Mouse (Mus musculus): ENCODE measurements at regions not wholly inside any gene's neighbourhood (a gene's known extent, or its start where the extent isn't known, plus 50 kb on each side); places are given as distances from the start of the nearest gene placed in this dataset.
A peak's percentile ranks its signal among the peaks of the same experiment; 100 is the strongest.

DNA sequence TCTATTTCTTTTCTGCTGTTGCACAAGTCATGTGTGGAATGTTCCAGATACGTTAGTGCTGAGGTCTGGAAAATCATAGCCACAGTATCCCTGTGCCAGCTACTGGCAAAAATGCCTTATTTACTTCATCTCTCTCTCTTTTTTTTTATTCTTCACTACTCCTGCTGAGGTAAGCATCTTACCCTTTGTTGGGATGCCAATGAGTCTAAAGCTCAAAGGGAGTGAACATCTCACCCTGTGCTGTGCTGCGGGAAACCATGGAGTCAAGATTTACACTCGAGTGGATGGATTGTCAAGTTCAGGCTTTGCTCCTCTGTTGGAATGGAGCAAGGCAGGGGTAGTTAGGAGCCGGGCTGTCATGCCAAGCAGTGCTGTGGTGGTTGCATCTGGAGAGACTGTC lies 140.1 kb upstream of the Tmpo start:
- DNase-seq (ENCODE audit: low read depth in 1 of 2, low spot score in 2 of 2) = no peak

DNA sequence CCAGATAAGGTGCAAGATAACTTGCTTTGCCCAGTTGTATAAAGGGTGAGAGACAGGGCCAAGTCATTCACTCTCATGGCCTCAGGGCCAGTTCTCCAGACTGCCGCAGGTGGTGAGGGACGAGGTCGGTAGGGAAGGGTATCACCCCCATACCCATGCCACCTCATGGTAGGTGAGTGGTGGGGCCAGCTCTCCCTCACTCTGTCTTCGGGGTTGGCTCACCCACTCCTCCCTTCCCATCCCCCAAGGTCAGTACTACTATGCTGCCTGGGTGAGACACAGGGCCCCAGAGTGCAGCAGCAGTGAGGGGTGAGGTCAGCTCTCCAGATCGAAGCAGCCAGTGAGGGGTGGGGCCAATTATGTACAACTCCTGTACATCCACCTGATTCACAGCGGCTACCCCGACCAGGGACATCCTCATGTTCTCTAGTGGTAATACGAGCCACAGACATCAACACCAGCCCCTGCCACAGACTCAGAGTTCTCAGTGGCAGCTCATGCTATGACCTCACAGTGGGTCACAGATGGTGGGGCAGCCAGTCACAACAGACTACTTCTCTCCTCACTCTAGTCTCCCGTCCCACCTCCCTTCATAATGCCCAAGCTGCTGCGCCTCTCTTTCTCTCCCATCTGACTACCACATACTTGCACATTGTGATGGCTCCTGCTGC lies 138.5 kb upstream of the Tmpo start:
- DNase-seq (ENCODE audit: low read depth in 1 of 2, low spot score in 2 of 2) = no peak

DNA sequence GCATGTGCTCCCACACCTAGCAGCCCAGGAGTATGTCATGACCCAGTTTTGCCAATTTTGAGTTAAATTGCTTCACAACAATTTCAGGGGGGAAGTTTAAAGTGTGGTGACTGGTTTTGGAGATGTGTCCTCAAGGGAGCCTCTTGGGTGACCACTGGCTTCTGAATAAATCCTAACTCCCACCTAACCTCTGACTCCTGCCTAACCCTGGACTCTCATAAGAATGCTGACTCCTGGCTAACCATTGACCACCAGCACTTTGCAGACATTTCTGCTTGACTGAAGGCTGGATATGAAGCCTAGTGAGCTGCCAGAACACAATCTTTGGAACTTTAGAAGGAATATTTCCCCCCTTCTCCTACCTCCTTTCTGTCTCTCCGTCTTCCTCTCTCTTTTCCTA lies 133.3 kb upstream of the Tmpo start:
- no peak for DNase-seq (ENCODE audit: low read depth in 1 of 2, low spot score in 2 of 2)

DNA sequence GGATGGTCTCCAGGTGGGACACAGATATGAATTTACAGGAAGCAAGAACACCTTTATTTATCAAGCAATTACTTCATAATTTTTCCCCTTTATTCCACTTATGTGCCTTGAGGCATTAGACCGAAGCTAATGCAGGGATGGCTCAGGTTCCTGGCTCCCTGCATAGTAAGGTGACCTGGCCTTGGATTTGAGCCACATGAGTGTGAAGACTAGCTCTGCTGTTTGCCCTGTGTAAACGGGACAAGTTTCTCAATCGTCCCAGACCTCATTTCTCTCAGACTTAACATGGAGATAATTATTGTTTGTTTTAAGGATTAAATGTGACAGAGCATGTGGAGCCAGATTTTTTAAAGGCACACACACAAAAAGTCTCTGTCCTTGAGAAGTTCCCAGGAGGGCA lies 132.2 kb upstream of the Tmpo start:
- no peak for DNase-seq (ENCODE audit: low read depth in 1 of 2, low spot score in 2 of 2)

DNA sequence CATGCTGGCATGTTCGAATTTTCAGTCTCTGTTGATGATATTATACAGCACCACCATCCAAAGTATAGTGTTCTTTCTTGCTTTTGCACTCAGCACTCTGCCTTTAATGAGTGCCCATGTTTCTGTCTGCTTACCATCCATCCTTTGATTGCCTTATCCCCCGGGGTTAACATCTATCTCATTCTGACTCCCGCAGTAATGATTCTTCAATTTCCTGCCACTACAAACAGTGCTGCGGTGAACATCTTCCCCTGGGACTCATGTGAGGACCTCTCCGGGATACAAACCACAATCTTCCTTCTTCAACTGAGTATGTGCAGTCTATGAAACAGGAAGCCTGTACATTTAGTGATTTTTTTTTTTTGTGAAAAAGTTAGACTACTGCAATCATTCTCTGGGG lies 131.8 kb upstream of the Tmpo start:
- no peak for DNase-seq (ENCODE audit: low read depth in 1 of 2, low spot score in 2 of 2)

DNA sequence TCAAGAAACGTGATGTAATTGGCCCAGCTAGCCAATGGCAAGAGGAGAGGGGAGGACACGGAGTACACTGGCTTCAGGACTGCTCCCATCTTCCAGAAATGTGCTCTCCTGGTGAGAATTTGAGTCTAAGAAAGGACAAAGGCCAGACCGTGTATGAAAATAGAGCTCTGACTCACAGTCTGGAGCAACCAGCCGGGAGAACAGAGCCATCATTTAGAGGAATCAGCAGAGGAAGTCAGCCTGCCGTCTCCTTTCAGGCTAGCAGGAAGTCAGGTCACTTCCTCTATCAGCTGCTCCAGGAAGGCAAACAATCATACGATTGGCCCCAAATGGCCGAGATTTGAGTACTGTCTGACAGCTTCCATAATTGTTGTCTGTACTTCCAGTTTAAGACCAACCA lies 119.0 kb upstream of the Tmpo start:
- DNase-seq (ENCODE audit: low read depth in 1 of 2, low spot score in 2 of 2) = no peak

DNA sequence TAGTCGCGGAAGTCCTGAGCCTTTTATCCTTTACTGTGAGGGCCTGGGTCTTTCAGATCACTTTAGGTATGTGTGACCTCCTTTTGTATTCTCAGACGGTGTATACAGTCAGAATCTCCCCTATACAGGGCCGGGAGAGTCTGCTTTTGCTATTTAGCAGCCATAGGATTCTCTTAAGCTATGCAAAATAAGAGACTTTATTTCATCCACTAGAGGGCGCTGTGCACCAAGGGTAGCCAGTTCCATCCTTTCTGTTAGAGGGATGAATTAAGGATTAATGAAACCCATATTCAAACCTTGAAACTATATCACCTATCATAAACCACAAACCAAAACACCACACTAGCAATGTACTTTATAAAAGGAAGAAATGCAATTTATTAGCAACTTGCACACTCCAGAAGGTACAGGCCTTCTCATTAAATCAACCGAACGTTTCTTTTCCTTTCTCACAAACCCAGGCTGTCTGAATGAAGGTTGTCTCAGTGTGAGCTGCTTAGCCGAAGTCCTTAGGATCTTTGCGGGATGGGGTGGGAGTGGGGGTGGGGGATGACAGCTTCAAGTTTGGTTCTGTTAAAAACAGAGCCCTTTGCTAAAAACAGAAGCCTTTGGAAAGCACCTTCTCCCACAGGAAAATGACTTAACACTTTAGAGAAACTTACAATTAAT lies 116.8 kb upstream of the Tmpo start:
- no peak for DNase-seq (ENCODE audit: low read depth in 1 of 2, low spot score in 2 of 2)

DNA sequence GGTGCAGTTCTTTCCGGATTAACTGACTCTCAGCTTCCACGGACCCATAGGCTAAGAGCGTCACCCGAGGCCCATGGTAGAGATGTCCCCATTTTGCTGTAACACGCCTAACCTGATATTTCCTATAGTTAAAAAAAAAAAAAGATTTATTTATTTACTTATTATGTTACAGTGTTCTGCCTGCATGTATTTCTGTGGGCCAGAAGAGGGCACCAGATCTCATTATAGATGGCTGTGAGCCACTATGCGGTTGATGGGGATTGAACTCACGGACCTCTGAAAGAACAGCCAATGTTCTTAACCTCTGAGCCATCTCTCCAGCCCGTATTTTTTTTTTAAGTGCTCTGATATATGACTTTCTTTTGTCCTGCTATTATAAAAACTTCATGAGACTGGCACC lies 114.2 kb upstream of the Tmpo start:
- DNase-seq (ENCODE audit: low read depth in 1 of 2, low spot score in 2 of 2) = no peak

DNA sequence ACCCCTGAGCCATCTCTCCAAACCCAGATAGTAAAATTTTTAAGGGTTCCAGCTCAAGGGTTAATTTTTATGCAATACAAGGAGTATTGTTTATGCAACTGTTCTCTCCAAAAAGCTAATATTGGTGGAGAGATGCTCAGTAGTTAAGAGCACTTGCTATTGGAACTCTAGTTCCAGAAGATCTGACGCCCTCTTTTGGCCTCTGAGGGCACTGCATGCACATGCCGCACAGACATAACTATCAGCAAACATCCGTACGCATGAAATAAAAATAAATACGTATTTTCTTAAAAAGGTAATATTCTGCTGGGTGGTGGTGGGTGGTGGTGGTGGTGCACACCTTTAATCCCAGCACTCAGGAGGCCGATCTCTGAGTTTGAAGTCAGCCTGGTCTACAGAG lies 112.1 kb upstream of the Tmpo start:
- no peak for DNase-seq (ENCODE audit: low read depth in 1 of 2, low spot score in 2 of 2)

DNA sequence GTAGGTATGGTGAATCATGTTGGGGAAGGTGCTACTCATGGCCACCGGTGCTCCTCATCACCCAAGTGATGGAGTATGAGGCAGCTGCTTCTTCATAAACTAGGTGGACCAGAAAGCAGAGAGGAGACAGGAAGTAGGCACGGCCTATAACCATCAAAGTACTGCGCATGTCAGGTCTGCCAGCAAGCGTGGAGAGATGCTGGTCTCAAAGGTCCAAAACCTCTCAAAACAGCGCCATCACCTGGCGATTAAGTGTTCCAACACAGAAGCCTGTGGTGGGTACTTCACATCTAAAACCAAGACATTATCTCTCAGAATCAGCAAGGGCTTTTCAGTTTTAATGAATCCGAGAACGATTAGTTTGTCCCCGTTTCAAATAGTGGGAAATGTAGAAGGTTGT lies 103.1 kb upstream of the Tmpo start:
- DNase-seq (ENCODE audit: low read depth in 1 of 2, low spot score in 2 of 2) = no peak

DNA sequence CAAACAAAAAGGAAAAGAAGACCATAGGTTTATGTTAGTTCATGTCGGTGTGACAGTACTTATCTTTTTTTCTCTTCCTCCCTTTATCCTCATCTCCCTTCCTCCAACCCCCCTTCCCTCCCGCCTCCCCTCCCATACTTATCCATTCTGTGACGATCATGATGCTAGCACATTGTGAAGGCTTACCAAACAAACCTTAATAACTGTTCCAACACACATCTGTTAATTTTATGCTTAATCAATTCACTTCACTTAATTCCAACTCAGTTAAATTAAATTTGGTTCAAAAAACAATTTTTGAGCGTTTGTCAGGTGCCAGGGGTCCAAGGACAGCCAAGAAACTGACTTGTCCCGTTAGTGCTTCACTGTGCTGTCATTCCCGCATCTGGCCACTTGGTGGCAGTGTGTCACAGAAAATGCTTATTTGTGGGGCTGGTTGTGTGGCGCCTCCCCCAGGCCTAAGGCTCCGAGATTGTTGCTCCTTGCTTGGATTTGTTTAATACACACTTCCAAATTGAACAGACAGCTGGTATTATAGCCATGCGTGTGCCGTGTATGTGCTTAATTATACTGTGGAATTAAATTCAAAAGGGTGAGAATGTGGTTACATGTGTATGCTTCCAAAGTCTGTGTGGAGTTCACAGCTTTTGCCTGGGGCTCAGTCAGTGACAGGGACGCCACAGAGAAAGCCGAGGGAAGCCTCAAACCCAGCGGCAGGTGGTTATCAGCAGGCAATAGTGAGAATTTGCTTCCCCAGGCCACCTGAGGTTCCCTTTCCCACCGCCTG lies 90.0 kb upstream of the Tmpo start:
- DNase-seq (ENCODE audit: low read depth in 1 of 2, low spot score in 2 of 2) = peak; percentile 56 to 78

DNA sequence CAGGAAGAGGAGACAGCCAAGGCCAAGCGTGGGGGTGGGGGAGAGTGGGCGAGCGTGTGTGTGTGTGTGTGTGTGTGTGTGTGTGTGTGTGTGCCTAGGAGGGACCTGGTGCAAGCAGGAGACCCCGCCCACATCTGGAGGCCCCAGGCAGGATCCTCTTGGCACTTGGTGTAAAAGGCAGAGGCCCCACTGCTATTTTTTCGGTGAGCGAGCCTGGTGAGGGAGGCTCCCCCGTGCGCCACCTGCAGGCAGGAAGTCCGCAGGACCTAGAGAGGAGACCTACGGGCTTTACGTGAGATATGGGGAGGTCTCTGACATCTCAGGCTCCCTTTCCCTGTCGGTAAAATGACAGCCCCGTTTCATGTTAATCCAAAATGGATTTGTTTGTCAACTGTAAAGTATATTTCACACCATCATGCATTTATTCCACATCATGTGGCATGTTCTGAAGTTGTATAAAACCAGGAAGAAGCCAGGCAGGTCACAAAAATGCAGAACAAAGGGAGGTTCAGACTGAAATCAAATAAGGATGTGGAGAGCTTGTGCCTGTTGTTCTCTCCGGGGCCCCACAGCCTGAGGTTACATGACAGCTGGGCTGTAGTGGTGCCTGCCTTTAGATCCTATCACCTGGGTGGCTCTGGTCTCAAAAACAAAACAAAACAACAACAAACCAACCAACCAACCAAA lies 89.3 kb upstream of the Tmpo start:
- peak; percentile 45 to 56 for DNase-seq (ENCODE audit: low read depth in 1 of 2, low spot score in 2 of 2)

DNA sequence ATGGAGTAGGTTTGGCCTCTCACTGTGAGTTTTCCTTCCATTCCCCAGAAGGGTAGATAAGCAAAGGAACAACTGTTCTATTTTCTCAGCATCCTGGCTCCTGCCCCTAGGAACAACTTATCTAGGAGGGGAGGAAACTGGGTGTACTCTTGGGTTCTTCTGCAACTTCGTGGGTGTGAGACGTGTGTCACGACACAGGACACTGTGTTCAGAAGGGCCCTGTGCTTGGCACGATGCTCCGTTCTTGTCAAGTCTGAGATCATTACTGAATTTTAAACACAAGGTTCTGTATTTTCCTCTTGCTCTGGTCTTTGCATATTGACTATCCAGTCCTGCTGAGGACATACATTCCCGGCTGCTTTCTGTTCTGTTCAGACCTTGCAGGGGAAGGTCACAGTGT lies 86.8 kb upstream of the Tmpo start:
- DNase-seq (ENCODE audit: low read depth in 1 of 2, low spot score in 2 of 2) = no peak

DNA sequence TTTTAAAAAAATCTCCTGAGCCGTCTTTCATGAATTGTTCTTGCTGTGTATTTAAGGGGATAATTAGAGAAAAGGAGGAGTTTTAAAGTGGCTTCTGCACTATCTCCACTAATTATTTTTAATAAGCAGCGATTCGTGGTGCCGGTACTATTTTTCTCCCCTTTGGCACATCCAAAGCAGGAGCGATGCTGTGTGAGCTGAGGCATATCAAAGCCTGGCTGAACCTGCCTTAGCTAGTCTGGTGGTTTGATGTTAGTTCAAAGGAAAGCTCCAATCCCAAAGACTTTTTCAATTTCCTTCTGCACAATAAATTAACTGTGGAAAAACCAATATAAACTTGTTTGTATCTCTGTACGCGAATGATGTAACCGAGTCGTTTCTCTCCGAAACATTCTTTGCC lies 79.3 kb upstream of the Tmpo start:
- no peak for DNase-seq (ENCODE audit: low read depth in 1 of 2, low spot score in 2 of 2)

DNA sequence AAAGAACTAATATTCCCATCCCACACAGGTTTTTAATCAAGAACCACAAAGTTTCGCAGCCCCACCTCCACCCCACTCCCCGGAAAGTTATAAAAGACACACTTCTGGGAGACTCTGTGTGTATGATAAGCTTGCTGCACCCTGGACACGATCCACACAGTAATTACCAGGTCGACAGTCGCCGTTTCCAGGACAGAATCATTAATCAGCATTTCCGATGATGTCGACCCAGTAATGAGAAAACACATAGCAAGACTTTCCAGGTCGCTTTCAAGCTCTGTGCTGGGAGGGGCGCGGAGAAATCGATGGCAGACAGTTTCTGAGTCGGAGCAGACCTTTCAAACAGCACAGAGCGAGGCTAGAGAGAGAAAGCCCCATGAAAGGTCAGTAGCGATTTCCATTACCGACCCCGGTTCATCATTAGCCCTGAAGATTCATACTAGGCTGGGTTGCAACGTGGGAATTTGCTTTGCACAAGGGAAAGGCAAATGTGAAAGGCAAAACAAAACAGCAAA lies 68.6 kb upstream of the Tmpo start:
- DNase-seq (ENCODE audit: low read depth in 1 of 2, low spot score in 2 of 2) = no peak

DNA sequence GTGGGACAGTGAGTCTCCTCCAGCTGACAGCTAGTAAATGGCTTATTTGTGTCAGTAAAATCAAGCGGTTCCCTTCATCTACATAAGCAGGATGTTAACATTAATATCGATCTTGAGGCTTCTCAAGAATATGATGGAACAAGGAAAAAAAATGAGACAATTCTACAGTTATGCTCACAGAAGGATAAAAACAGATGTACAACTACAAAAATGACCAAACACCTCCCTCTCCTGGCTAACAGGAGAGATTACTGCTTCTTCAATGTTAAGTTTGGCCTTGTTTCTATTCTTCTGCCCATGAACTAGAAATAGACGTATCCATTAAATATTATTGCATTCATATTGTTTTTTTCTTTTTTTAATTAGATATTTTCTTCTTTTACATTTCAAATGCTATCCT lies 63.2 kb upstream of the Tmpo start:
- DNase-seq (ENCODE audit: low read depth in 1 of 2, low spot score in 2 of 2) = no peak

DNA sequence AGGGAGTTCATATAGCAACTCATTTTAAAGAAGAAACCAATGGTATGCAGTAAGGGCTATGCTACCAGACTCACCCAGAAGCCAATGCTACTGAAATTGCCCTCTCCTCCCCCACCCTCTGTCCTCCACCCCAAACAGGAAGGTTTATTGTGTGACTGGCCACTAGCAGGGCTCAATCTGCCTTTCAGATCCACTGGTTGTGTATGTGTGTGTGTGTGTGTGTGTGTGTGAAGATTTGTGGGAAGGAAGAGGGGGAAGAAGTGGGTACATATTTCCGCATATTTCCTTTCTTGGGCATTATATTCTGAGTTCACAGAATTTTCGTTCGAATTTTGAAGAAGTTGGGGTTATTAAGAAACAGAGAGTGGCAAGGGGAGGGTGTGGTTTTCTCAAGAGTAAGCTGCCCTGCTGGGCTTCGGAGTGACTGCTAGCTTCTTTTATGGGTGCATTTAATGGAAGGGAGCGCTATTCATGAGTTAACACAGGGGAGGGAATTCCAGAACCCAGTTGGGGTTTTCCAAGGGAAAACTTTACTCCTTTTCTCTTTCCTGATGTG lies 61.5 kb upstream of the Tmpo start:
- peak in 1 of 2 experiments; percentile 34 for DNase-seq (ENCODE audit: low read depth in 1 of 2, low spot score in 2 of 2)

DNA sequence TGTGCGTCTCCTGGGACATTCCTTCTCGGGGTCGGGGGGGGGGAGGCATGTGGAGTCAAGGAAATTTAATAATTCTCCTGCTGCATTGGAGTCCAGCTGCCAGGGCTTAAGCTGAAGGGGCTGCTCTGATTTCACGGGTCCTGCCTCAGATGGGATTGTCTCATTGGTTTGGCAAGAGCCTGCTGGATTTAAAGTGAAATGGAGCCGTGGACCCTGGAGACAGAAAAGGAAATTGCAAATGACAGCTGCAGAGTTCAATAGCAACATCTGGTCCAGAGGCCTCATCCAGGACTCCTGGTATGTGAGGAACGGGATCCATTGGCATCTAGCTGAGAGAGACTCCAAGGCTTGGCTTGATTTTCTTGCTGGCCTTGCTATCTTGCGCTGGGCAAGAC lies 60.5 kb upstream of the Tmpo start:
- DNase-seq (ENCODE audit: low read depth in 1 of 2, low spot score in 2 of 2) = no peak

DNA sequence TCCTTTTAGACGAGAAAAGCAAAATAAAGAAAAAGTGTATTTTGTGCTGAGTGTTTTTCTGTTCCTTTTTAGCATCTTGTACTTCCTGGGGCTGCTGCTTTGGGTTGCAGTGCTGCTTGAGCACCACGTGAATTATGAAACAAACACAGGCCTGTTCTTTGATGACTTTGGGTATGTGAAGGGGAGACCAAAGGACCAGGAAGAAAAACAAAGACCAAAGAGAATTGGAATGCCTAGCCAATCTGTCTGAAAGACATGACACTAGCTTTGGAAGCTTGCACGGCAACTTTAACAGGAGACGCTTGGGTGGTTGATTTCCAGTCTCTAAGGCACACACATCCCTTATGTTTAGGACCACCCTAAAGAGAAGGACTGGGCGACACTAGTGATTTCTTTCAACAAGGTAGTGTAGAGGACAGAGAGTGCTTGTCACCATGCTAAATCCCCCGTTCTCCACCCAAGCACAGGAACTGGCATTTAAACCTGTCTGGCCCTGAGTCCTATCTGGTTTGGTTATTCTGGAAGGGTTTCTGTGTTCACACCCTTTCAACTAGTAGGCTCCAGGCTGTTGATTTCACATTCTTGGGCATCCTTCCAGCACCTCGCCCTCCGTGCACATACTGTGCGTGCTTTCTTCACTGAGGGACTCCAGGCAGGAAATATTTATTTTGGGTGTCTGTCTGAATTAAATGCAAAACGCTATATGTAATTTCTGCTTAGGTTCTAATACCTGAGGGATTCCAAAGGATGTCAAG lies 59.9 kb upstream of the Tmpo start:
- no peak for DNase-seq (ENCODE audit: low read depth in 1 of 2, low spot score in 2 of 2)

DNA sequence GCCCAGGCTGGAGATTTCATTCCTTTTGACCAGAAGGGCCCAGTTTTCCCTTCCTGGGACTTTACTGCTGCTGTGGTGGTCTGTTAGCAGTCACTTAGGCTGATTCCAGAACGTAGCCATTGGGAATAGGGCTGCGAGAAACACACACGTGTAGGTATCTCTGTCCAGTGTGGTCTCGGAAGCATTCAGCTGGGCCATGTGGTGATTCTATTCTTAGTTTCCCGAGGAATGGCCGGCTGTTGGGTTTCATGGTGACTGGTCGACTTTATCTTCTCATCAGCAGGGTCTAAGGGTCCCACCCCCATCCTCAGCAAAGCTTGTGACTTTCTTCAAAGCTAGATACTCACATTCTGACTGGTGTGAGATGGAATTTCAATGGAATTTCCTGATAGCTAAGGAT lies 59.2 kb upstream of the Tmpo start:
- no peak for DNase-seq (ENCODE audit: low read depth in 1 of 2, low spot score in 2 of 2)

DNA sequence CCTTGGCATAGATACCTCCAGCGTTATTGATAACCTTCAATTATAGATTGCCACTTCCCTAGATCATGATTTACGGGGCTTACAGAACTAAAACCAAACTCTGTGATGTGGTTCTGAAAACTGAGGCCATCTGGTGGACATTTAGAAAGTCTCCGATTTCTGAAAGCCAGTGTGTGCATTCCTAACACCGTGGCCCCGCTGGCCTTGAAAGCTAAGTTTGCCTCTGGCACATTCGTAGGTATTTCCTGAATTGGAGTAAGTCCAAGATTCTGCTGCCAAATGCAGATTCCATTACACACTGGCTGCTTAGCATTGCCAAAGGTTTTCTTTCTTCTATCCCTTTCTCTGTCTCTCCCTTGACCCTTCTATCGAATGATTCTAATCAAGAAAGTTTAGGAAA lies 55.7 kb upstream of the Tmpo start:
- no peak for DNase-seq (ENCODE audit: low read depth in 1 of 2, low spot score in 2 of 2)
